Mouse (Mus musculus) intestine, postnatal 0 days (tissue): ENCODE measurements around the gene Klhl31. TPM values are rescaled to one million over a fixed set of nuclear protein-coding genes. Genes with fewer than 3 reads are reported as not detected.

ENCODE experiments used
- ATAC-seq: fragments of 200-750 bp; cut with Nextera tagmentation; 2 replicates; pipeline ENCODE4 v1.8.0; 2017; ENCODE audit warnings: mild to moderate bottlenecking, moderate TSS enrichment, moderate library complexity
- H3K27ac ChIP-seq: fragments of 300-500 bp; sonication (generic); 2 replicates; pipeline ENCODE4 v1.5.1; 2014; ENCODE audit warnings: mild to moderate bottlenecking, low read depth, low read length, moderate library complexity
- H3K27me3 ChIP-seq: fragments of 300-500 bp; sonication (generic); replicated peaks from 2 replicates; pipeline ENCODE4 v1.6.1; 2014; ENCODE audit warnings: low read length, mixed read lengths; ENCODE audit not compliant: control insufficient read depth, insufficient read depth
- H3K36me3 ChIP-seq: fragments of 300-500 bp; sonication (generic); 2 replicates; pipeline ENCODE4 v1.6.1; 2014; ENCODE audit warnings: mild to moderate bottlenecking, moderate library complexity; ENCODE audit not compliant: control insufficient read depth, insufficient read depth
- H3K4me1 ChIP-seq: fragments of 300-500 bp; sonication (generic); replicated peaks from 2 replicates; pipeline ENCODE4 v1.6.1; 2014; ENCODE audit warnings: antibody characterized with exemption, low read length, mixed read lengths; ENCODE audit not compliant: control insufficient read depth, insufficient read depth
- H3K4me2 ChIP-seq: fragments of 300-500 bp; sonication (generic); replicated peaks from 2 replicates; pipeline ENCODE4 v1.6.1; 2014; ENCODE audit warnings: low read depth, mild to moderate bottlenecking, moderate library complexity
- H3K4me3 ChIP-seq: fragments of 300-500 bp; sonication (generic); 2 replicates; pipeline ENCODE4 v1.5.1; 2014; ENCODE audit warnings: low read depth, low read length
- H3K9ac ChIP-seq: fragments of 300-500 bp; sonication (generic); 2 replicates; pipeline ENCODE4 v1.6.1; 2014; ENCODE audit warnings: mild to moderate bottlenecking, low read depth, low read length
- H3K9me3 ChIP-seq: fragments of 300-500 bp; sonication (generic); 2 replicates; pipeline ENCODE4 v1.6.1; 2016; ENCODE audit warnings: mixed run types; ENCODE audit not compliant: control insufficient read depth
- CTCF ChIP-seq: sonication (generic); IDR thresholded peaks from 2 replicates; pipeline ENCODE4 v1.5.1; 2016; ENCODE audit warnings: low read depth, mild to moderate bottlenecking, control low read depth, antibody characterized with exemption, moderate library complexity
- WGBS: fragments of 180-500 bp; shearing (Covaris S2); extraction: QIAGEN DNeasy Blood & Tissue Kit; methylation state at CpG from one replicate; pipeline ENCODE4 v1.1.7; 2014; 5-methylcytosine and 5-hydroxymethylcytosine counted together
- polyA plus RNA-seq: library from polyadenylated mRNA; unstranded; fragments of >200 nt; fragmentation: Nextera tagmentation; extraction: Ambion mirVana; gene quantifications from 2 replicates; pipeline ENCODE4 v1.2.1, GENCODE M21; 2015

The Klhl31 gene
- polyA plus RNA-seq, 1 experiment from 2014 or later = not detected

- Histone ChIP-seq H3K9ac (no peak overlapping the region), H3K27ac (no peak overlapping the region), H3K36me3 (no peaks in the 10 kb centered on the region), H3K27me3 (no peaks in the 10 kb centered on the region), H3K4me2 (no peak overlapping the region), H3K4me1 (no peaks in the 10 kb centered on the region), H3K4me3 (no peak overlapping the region), H3K9me3 (no peaks in the 10 kb centered on the region)
- no peak for ATAC-seq
- TF ChIP-seq CTCF = no peak
- 87% methylated on average over 2 of the region's 2 CpGs for WGBS
Observed at GRCm38 (mm10) chr9:77673986-77674385, 37.7 kb downstream of the Klhl31 start.

GRCm38 (mm10) chr9:77684938-77685337, 48.6 kb downstream of the Klhl31 start:
- no peak overlapping the region for H3K4me3 ChIP-seq
- no peak overlapping the region for H3K4me2 ChIP-seq
- no peak overlapping the region for H3K27ac ChIP-seq
- 68% methylated on average over 4 of the region's 4 CpGs for WGBS
- no peaks in the 10 kb centered on the region for H3K36me3 ChIP-seq
- no peaks in the 10 kb centered on the region for H3K9me3 ChIP-seq
- no peaks in the 10 kb centered on the region for H3K27me3 ChIP-seq
- H3K9ac ChIP-seq = no peak overlapping the region
- peak; percentile 60 for TF ChIP-seq CTCF
- no peaks in the 10 kb centered on the region for H3K4me1 ChIP-seq
- no peak for ATAC-seq

- no peak for ATAC-seq
- Histone ChIP-seq H3K4me2 (no peak overlapping the region), H3K36me3 (no peaks in the 10 kb centered on the region), H3K9ac (no peak overlapping the region), H3K4me3 (no peak overlapping the region), H3K9me3 (no peaks in the 10 kb centered on the region), H3K27me3 (no peaks in the 10 kb centered on the region), H3K27ac (no peak overlapping the region), H3K4me1 (no peaks in the 10 kb centered on the region)
- WGBS = 75% methylated on average over 5 of the region's 5 CpGs
- no peak for TF ChIP-seq CTCF
Observed at GRCm38 (mm10) chr9:77685825-77686500, 49.7 kb downstream of the Klhl31 start.

GRCm38 (mm10) chr9:77692707-77693106, 56.4 kb downstream of the Klhl31 start:
- Histone ChIP-seq H3K4me2 (no peak overlapping the region), H3K27ac (no peak overlapping the region), H3K9ac (no peak overlapping the region), H3K4me1 (no peaks in the 10 kb centered on the region), H3K27me3 (no peaks in the 10 kb centered on the region), H3K9me3 (no peaks in the 10 kb centered on the region), H3K36me3 (no peaks in the 10 kb centered on the region), H3K4me3 (no peak overlapping the region)
- no peak for ATAC-seq
- TF ChIP-seq CTCF = no peak
- WGBS = 81% methylated on average over 7 of the region's 7 CpGs

GRCm38 (mm10) chr9:77693405-77693804, 57.1 kb downstream of the Klhl31 start:
- no peak overlapping the region for H3K4me2 ChIP-seq
- no peaks in the 10 kb centered on the region for H3K4me1 ChIP-seq
- no peaks in the 10 kb centered on the region for H3K27me3 ChIP-seq
- TF ChIP-seq CTCF = peak; percentile 62
- H3K27ac ChIP-seq = no peak overlapping the region
- H3K4me3 ChIP-seq = no peak overlapping the region
- 96% methylated on average over 1 of the region's 1 CpGs for WGBS
- no peaks in the 10 kb centered on the region for H3K36me3 ChIP-seq
- no peak overlapping the region for H3K9ac ChIP-seq
- no peak for ATAC-seq
- no peaks in the 10 kb centered on the region for H3K9me3 ChIP-seq

- no peak overlapping the region for H3K4me3 ChIP-seq
- H3K9ac ChIP-seq = no peak overlapping the region
- no peaks in the 10 kb centered on the region for H3K27me3 ChIP-seq
- no peaks in the 10 kb centered on the region for H3K4me1 ChIP-seq
- H3K27ac ChIP-seq = no peak overlapping the region
- WGBS = 77% methylated on average over 5 of the region's 5 CpGs
- no peak for ATAC-seq
- H3K4me2 ChIP-seq = no peak overlapping the region
- no peaks in the 10 kb centered on the region for H3K9me3 ChIP-seq
- no peaks in the 10 kb centered on the region for H3K36me3 ChIP-seq
- TF ChIP-seq CTCF = no peak
Observed at GRCm38 (mm10) chr9:77695586-77695985, 59.3 kb downstream of the Klhl31 start.
